Mouse (Mus musculus) embryonic facial prominence, embryonic 15.5 days (tissue): ENCODE measurements around the gene Olfr124. TPM values are rescaled to one million over a fixed set of nuclear protein-coding genes. Genes with fewer than 3 reads are reported as not detected.

Source experiments
- ATAC-seq: fragments of 200-750 bp; cut with Nextera tagmentation; 2 replicates; pipeline ENCODE4 v1.8.0; 2017; ENCODE audit warnings: low read depth, moderate TSS enrichment; ENCODE audit not compliant: insufficient number of reproducible peaks, low FRiP score, low TSS enrichment
- H3K27ac ChIP-seq: fragments of 300-500 bp; sonication (generic); replicated peaks from 2 replicates; pipeline ENCODE4 v1.5.1; 2015; ENCODE audit warnings: mild to moderate bottlenecking, inconsistent platforms
- H3K27me3 ChIP-seq: fragments of 300-500 bp; sonication (generic); 2 replicates; pipeline ENCODE4 v1.6.1; 2015; ENCODE audit warnings: inconsistent platforms
- H3K36me3 ChIP-seq: fragments of 300-500 bp; sonication (generic); 2 replicates; pipeline ENCODE4 v1.6.1; 2015; ENCODE audit warnings: mild to moderate bottlenecking, inconsistent platforms
- H3K4me1 ChIP-seq: fragments of 300-500 bp; sonication (generic); 2 replicates; pipeline ENCODE4 v1.6.1; 2015; ENCODE audit warnings: inconsistent platforms
- H3K4me2 ChIP-seq: fragments of 300-500 bp; sonication (generic); replicated peaks from 2 replicates; pipeline ENCODE4 v1.6.1; 2015; ENCODE audit warnings: mild to moderate bottlenecking, inconsistent platforms
- H3K4me3 ChIP-seq: fragments of 300-500 bp; sonication (generic); replicated peaks from 2 replicates; pipeline ENCODE4 v1.5.1; 2015; ENCODE audit warnings: mild to moderate bottlenecking, inconsistent platforms
- H3K9ac ChIP-seq: fragments of 300-500 bp; sonication (generic); 2 replicates; pipeline ENCODE4 v1.6.1; 2015; ENCODE audit warnings: inconsistent platforms
- H3K9me3 ChIP-seq: fragments of 300-500 bp; sonication (generic); replicated peaks from 2 replicates; pipeline ENCODE4 v1.6.1; 2016; ENCODE audit warnings: inconsistent platforms
- WGBS: fragments of 180-500 bp; shearing (Covaris S2); methylation state at CpG from one replicate; pipeline ENCODE4 v1.1.7; 2015; 5-methylcytosine and 5-hydroxymethylcytosine counted together
- polyA plus RNA-seq: library from polyadenylated mRNA; unstranded; fragments of >200 nt; fragmentation: Nextera tagmentation; extraction: Ambion mirVana; gene quantifications from 2 replicates; pipeline ENCODE4 v1.2.1, GENCODE M21; 2015

Olfr124 gene
- 0.04 and 0.09 TPM in 2 replicates for polyA plus RNA-seq

GRCm38 (mm10) chr17:37799588-37799987 is at the start of gene Olfr124:
Gene Olfr124, plus strand, starts transcription at chr17:37799888.
- WGBS, result 84% methylated on average over 3 of the region's 3 CpGs
- H3K4me2 ChIP-seq, result no peak within 1 kb of the TSS
- no peak within 1 kb of the TSS for H3K4me3 ChIP-seq
- ATAC-seq, result no peak
- no peak within 1 kb of the TSS for H3K27ac ChIP-seq
- no peaks in the 10 kb centered on the region for H3K27me3 ChIP-seq
- H3K36me3 ChIP-seq, result no peaks in the 10 kb centered on the region
- no peaks in the 10 kb centered on the region for H3K4me1 ChIP-seq
- no peak within 1 kb of the TSS for H3K9ac ChIP-seq
- H3K9me3 ChIP-seq, result no peaks in the 10 kb centered on the region

- ATAC-seq, result no peak
- Histone ChIP-seq H3K9ac (no peak within 1 kb of the TSS), H3K4me2 (no peak within 1 kb of the TSS), H3K4me1 (no peaks in the 10 kb centered on the region), H3K9me3 (no peaks in the 10 kb centered on the region), H3K4me3 (no peak within 1 kb of the TSS), H3K27me3 (no peaks in the 10 kb centered on the region), H3K36me3 (no peaks in the 10 kb centered on the region), H3K27ac (no peak within 1 kb of the TSS)
- 82% methylated on average over 4 of the region's 4 CpGs for WGBS
These were observed 31.4 kb upstream of the Olfr124 start, which contains the start of gene Olfr122 for GRCm38 (mm10) chr17:37768307-37768706. Gene Olfr122, plus strand, starts transcription at chr17:37768607.

GRCm38 (mm10) chr17:37793229-37793628 is 6.5 kb upstream of the Olfr124 start, which contains the start of gene Olfr123:
Gene Olfr123, plus strand, starts transcription at chr17:37793529.
- no peaks in the 10 kb centered on the region for H3K27me3 ChIP-seq
- no peak within 1 kb of the TSS for H3K4me2 ChIP-seq
- H3K4me1 ChIP-seq, result no peaks in the 10 kb centered on the region
- WGBS, result 93% methylated on average over 2 of the region's 2 CpGs
- no peaks in the 10 kb centered on the region for H3K9me3 ChIP-seq
- no peaks in the 10 kb centered on the region for H3K36me3 ChIP-seq
- H3K27ac ChIP-seq, result no peak within 1 kb of the TSS
- ATAC-seq, result no peak
- H3K9ac ChIP-seq, result no peak within 1 kb of the TSS
- H3K4me3 ChIP-seq, result no peak within 1 kb of the TSS

GRCm38 (mm10) chr17:37832649-37833048 is 33.0 kb downstream of the Olfr124 start, which contains the start of gene Olfr125:
Gene Olfr125, plus strand, starts transcription at chr17:37832949.
- no peak within 1 kb of the TSS for H3K9ac ChIP-seq

GRCm38 (mm10) chr17:37847183-37847582 is 47.5 kb downstream of the Olfr124 start, which contains the start of gene Olfr126:
Gene Olfr126, plus strand, starts transcription at chr17:37847483.
- no peak for ATAC-seq
- Histone ChIP-seq H3K36me3 (no peaks in the 10 kb centered on the region), H3K27me3 (no peaks in the 10 kb centered on the region), H3K9ac (no peak within 1 kb of the TSS), H3K4me3 (no peak within 1 kb of the TSS), H3K4me2 (no peak within 1 kb of the TSS), H3K27ac (no peak within 1 kb of the TSS), H3K4me1 (no peaks in the 10 kb centered on the region), H3K9me3 (no peaks in the 10 kb centered on the region)

More at GRCm38 (mm10) chr17:37832649-37833048, 33.0 kb downstream of the Olfr124 start, which contains the start of gene Olfr125:
- Histone ChIP-seq H3K27me3 (no peaks in the 10 kb centered on the region), H3K4me1 (no peaks in the 10 kb centered on the region), H3K27ac (no peak within 1 kb of the TSS), H3K36me3 (no peaks in the 10 kb centered on the region), H3K4me2 (no peak within 1 kb of the TSS), H3K4me3 (no peak within 1 kb of the TSS), H3K9me3 (no peaks in the 10 kb centered on the region)
- ATAC-seq, result no peak

Other genes with a start within 250 kb of the Olfr124 start
- not detected in 2 replicates for gene Olfr112, start 230.4 kb upstream of the Olfr124 start, polyA plus RNA-seq
- not detected in 2 replicates for gene Olfr113, start 222.2 kb upstream of the Olfr124 start, polyA plus RNA-seq
- gene Olfr114, start 207.1 kb upstream of the Olfr124 start, polyA plus RNA-seq, result not detected in 2 replicates
- gene Olfr115, start 172.8 kb upstream of the Olfr124 start, polyA plus RNA-seq, result 0.21 TPM in 1 of 2 replicates, not detected in the other
- gene Olfr116, start 172.7 kb upstream of the Olfr124 start, polyA plus RNA-seq, result 0.11 TPM in 1 of 2 replicates, not detected in the other
- gene Olfr117, start 136.1 kb upstream of the Olfr124 start, polyA plus RNA-seq, result not detected in 2 replicates
- gene Olfr118, start 132.9 kb upstream of the Olfr124 start, polyA plus RNA-seq, result not detected in 2 replicates
- gene Olfr119, start 103.3 kb upstream of the Olfr124 start, polyA plus RNA-seq, result not detected in 2 replicates
- not detected in 2 replicates for gene Olfr120, start 78.1 kb upstream of the Olfr124 start, polyA plus RNA-seq
- not detected in 2 replicates for gene Olfr121, start 51.0 kb upstream of the Olfr124 start, polyA plus RNA-seq
- gene Olfr122, start 31.3 kb upstream of the Olfr124 start, polyA plus RNA-seq, result 0.16 TPM in 1 of 2 replicates, not detected in the other
- gene Olfr123, start 6.4 kb upstream of the Olfr124 start, polyA plus RNA-seq, result not detected in 2 replicates
- 0.13 TPM in 1 of 2 replicates, not detected in the other for gene Olfr125, start 33.1 kb downstream of the Olfr124 start, polyA plus RNA-seq
- not detected in 2 replicates for gene Olfr126, start 47.6 kb downstream of the Olfr124 start, polyA plus RNA-seq
- gene Olfr127, start 100.5 kb downstream of the Olfr124 start, polyA plus RNA-seq, result not detected in 2 replicates
- not detected in 2 replicates for gene Olfr128, start 120.7 kb downstream of the Olfr124 start, polyA plus RNA-seq
- gene Olfr761, start 153.2 kb downstream of the Olfr124 start, polyA plus RNA-seq, result not detected in 2 replicates